Mouse (Mus musculus) bone marrow, adult 2 months (tissue): ENCODE measurements at regions not wholly inside any gene's neighbourhood (a gene's known extent, or its start where the extent isn't known, plus 50 kb on each side); places are given as distances from the start of the nearest gene placed in this dataset.

ENCODE experiments used
- CTCF ChIP-seq: fragments of 200-500 bp; IDR thresholded peaks from 2 replicates; pipeline ENCODE4 v1.5.1; 2011; ENCODE audit warnings: low read length, control low read depth; ENCODE audit not compliant: control insufficient read depth, insufficient read depth
- POLR2A ChIP-seq: fragments of 200-500 bp; IDR thresholded peaks from 2 replicates; pipeline ENCODE4 v1.6.1; 2011; ENCODE audit warnings: low read depth, mild to moderate bottlenecking, control low read depth, low read length, borderline replicate concordance; ENCODE audit not compliant: control insufficient read depth

DNA sequence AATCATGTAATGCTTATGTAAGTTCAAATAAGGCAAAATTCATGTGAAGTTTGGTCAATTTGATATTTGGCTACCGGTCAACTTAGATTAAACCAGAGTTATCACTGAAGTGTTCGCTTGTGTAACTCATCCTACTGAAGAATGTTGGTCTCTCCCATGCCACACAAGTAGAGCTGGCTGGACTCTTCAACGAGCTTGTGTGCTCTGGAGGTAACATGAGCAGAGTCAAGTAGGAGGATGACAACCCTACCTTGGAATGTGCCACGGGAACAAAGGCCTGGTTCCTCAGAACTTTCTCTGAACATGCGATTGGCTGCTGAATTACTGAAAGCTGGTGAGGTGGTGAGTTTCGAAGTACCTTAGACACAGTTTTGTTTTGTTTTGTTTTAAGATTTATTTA lies 190.5 kb upstream of the Lyplal1 start:
- TF ChIP-seq CTCF (no peak), POLR2A (no peak)
